Comparison of ENCODE assay signal across 11 mouse cellular contexts in the genomic region with DNA sequence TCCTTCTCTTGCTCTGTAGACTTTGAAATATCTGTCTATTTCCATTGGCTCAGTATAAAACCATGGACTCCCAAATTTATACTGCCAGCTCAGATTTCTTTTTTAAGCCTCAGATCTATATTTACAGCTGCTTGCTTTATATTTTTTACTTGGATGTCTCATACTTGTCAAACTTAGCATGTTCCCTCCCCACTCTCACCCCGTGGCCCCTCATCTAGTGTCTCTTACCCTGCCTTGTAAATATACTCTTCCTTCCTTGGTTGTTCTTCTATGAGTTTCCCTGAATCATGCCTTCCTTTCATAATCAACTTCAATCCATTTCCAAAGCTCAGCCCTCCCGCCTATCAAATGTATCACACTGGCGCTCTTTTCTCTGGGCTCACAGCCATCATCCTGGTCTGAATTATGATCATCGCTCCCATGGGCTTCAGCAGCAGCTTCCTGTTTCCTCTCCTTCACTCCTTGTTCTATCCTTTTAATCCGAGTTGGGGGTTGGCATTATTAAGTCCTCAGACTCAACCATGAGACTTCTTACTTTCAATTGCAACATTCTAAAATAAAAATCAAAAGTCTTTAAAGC.
DNase-seq lines count a peak whose midpoint lies in the region; ATAC-seq and TF ChIP-seq lines count a peak whose summit lies in the region.
"Had no signal": no experiment of that assay in that cellular context is flagged by ENCODE, and none has a peak within 500 bp of the region (broad histone marks: within the 10 kb centered on the region; RNA-seq: fewer than 3 reads in every experiment).

No protein-coding gene starts in this region.

- TF ChIP-seq CTCF in left cerebral cortex, adult 2 months (IDR thresholded peaks at IDR 0.05): no peak

- H3K4me1 ChIP-seq in hindbrain, embryonic 12.5 days: no peaks in the 10 kb centered on the region
- H3K4me1 ChIP-seq: embryonic facial prominence, embryonic 15.5 days; hindbrain, embryonic 10.5 days had no signal

- DNase-seq in left cerebral cortex, adult 2 months (ENCODE audit: extremely low spot score in 1 of 2, low spot score in 2 of 2): peak in 1 of 2 experiments; percentile 11
- DNase-seq in left cerebral cortex, adult 9 months (ENCODE audit: low spot score in 2 of 2): no peak
- DNase-seq in gastrocnemius, adult 18-20 months (ENCODE audit: low spot score): peak; percentile 44
- DNase-seq in heart, postnatal 4 days: peak; percentile 24
- peak; percentile 55 for DNase-seq in lung, postnatal 36 days
- no peak for DNase-seq in layer of hippocampus, adult 8-10 months (ENCODE audit: low spot score in 2 of 2)
- DNase-seq: cerebellum, adult 9-10 months; thymus, postnatal 25 days had no signal

- H3K4me3 ChIP-seq in left cerebral cortex, adult 2 months: no peak overlapping the region
- H3K4me3 ChIP-seq in hindbrain, embryonic 12.5 days: no peak overlapping the region
- H3K4me3 ChIP-seq: embryonic facial prominence, embryonic 15.5 days; hindbrain, embryonic 10.5 days had no signal

- H3K9ac ChIP-seq in hindbrain, embryonic 12.5 days: no peak overlapping the region
- H3K9ac ChIP-seq: embryonic facial prominence, embryonic 15.5 days had no signal

- intact Hi-C loops in left cerebral cortex, adult 2 months (cut with DNase I): no loop called here

- no peaks in the 10 kb centered on the region for H3K9me3 ChIP-seq in hindbrain, embryonic 12.5 days (replicated peaks)
- H3K9me3 ChIP-seq: embryonic facial prominence, embryonic 15.5 days had no signal

- WGBS in hindbrain, embryonic 12.5 days: 85% methylated on average over 5 of the region's 5 CpGs

- no peaks in the 10 kb centered on the region for H3K36me3 ChIP-seq in hindbrain, embryonic 12.5 days
- H3K36me3 ChIP-seq: embryonic facial prominence, embryonic 15.5 days; hindbrain, embryonic 10.5 days had no signal

- H3K27me3 ChIP-seq in hindbrain, embryonic 12.5 days: no peaks in the 10 kb centered on the region
- H3K27me3 ChIP-seq: embryonic facial prominence, embryonic 15.5 days had no signal

- H3K27ac ChIP-seq in left cerebral cortex, adult 2 months: peak overlapping the region; percentile 21
- H3K27ac ChIP-seq in hindbrain, embryonic 12.5 days: no peak overlapping the region
- H3K27ac ChIP-seq: embryonic facial prominence, embryonic 15.5 days; hindbrain, embryonic 10.5 days had no signal

- no peak overlapping the region for H3K4me2 ChIP-seq in hindbrain, embryonic 12.5 days (replicated peaks)
- H3K4me2 ChIP-seq: embryonic facial prominence, embryonic 15.5 days had no signal

- no peak for ATAC-seq in hindbrain, embryonic 12.5 days (ENCODE audit: low FRiP score)

Comparison
In these comparisons a context has a peak if more than half of its experiments do, and no peak if none do; other contexts are left out.
1. DNase-seq: peak in gastrocnemius, adult 18-20 months (single experiment), heart, postnatal 4 days (single experiment) and lung, postnatal 36 days (single experiment); none in left cerebral cortex, adult 9 months (0 of 2) and layer of hippocampus, adult 8-10 months (0 of 2).